ENCODE assay signal across 14 mouse cellular contexts in genomic region chr13:112871500-112872266, GRCm38 (mm10). TPM values are rescaled to one million over a fixed set of nuclear protein-coding genes. Genes with fewer than 3 reads are reported as not detected.
DNase-seq lines count a peak whose midpoint lies in the region; ATAC-seq and TF ChIP-seq lines count a peak whose summit lies in the region.
"Had no signal": no experiment of that assay in that cellular context is flagged by ENCODE, and none has a peak within 500 bp of the region (broad histone marks: within the 10 kb centered on the region; RNA-seq: fewer than 3 reads in every experiment).

No protein-coding gene starts in this region.

- TF ChIP-seq CTCF in liver, embryonic 14.5 days (IDR thresholded peaks at IDR 0.05; ENCODE audit: low read depth), result no peak

- H3K36me3 ChIP-seq in liver, embryonic 14.5 days (replicated peaks; ENCODE audit: control insufficient read depth, insufficient read depth, low read depth), result peaks cover 78% of the 10 kb centered on the region

- TF ChIP-seq EP300 in liver, embryonic 14.5 days (IDR thresholded peaks at IDR 0.05; ENCODE audit: low read depth), result peak; percentile 82

- H3K4me1 ChIP-seq in liver, embryonic 14.5 days (replicated peaks; ENCODE audit: control insufficient read depth in 2 of 2, insufficient read depth in 2 of 2, low read length in 1 of 2), result peaks cover 8 to 19% of the 10 kb centered on the region in 2 experiments
- H3K4me1 ChIP-seq: midbrain, embryonic 12.5 days had no signal

- H3K27me3 ChIP-seq in liver, embryonic 14.5 days (ENCODE audit: control insufficient read depth, insufficient read depth, low read length), result no peaks in the 10 kb centered on the region
- H3K27me3 ChIP-seq: midbrain, embryonic 12.5 days had no signal

- no peak overlapping the region for H3K4me2 ChIP-seq in liver, embryonic 14.5 days (ENCODE audit: low read depth)
- H3K4me2 ChIP-seq: midbrain, embryonic 12.5 days had no signal

- H3K27ac ChIP-seq in liver, embryonic 14.5 days, result no peak overlapping the region
- H3K27ac ChIP-seq: midbrain, embryonic 12.5 days had no signal

- H3K9ac ChIP-seq in liver, embryonic 14.5 days (replicated peaks), result no peak overlapping the region
- H3K9ac ChIP-seq: midbrain, embryonic 12.5 days had no signal

- WGBS in liver, embryonic 14.5 days (ENCODE audit: insufficient replicate concordance), result 37% methylated on average over 17 of the region's 17 CpGs

- no peaks in the 10 kb centered on the region for H3K9me3 ChIP-seq in liver, embryonic 14.5 days (ENCODE audit: control insufficient read depth, low read length)
- H3K9me3 ChIP-seq: midbrain, embryonic 12.5 days had no signal

- peak; percentile 66 for DNase-seq in adrenal gland, adult 2 months
- no peak for DNase-seq in adrenal gland, postnatal 4 days (ENCODE audit: low spot score in 2 of 2)
- peak; percentile 18 for DNase-seq in urinary bladder, postnatal 14 days (ENCODE audit: low spot score)
- DNase-seq in urinary bladder, adult 2 months (ENCODE audit: low spot score), result no peak
- DNase-seq in liver, embryonic 14.5 days (ENCODE audit: low read depth in 3 of 3, low spot score in 3 of 3), result peak in 1 of 3 experiments; percentile 20
- no peak for DNase-seq in spleen, postnatal 14 days (ENCODE audit: low spot score in 2 of 2)
- no peak for DNase-seq in thymus, postnatal 25 days
- DNase-seq: cerebellum, postnatal 14 days; heart, postnatal 14 days; lung, postnatal 14 days; right cerebral cortex, postnatal 14 days had no signal

- H3K4me3 ChIP-seq in liver, embryonic 14.5 days (ENCODE audit: insufficient read depth in 1 of 2, low read depth in 2 of 2, low read length in 2 of 2), result no peak overlapping the region
- H3K4me3 ChIP-seq: midbrain, embryonic 12.5 days had no signal

- peak; percentile 87 for ATAC-seq in liver, embryonic 14.5 days (ENCODE audit: insufficient read depth)
- no peak for ATAC-seq in inflammation-experienced regulatory T-cells, adult 6 months
- ATAC-seq: hindbrain, embryonic 16.5 days had no signal

RNA-seq across cellular contexts. Expression of gene Mtrex, which starts 55.5 kb away (rescaled TPM):
- total RNA-seq in adrenal gland, adult 2 months (2021), result 10 to 100 TPM; 41.2 to 46.2 TPM
- 1.3 and 1.4 TPM in 2 replicates for polyA plus RNA-seq in adrenal gland, adult 2 months (2012; rRNA removed)
- 10 to 100 TPM; 46.0 to 56.6 TPM for total RNA-seq in adrenal gland, postnatal 4 days (2021)
- polyA plus RNA-seq in urinary bladder, adult 2 months (2012; rRNA removed), result 35.2 and 36.1 TPM in 2 replicates
- polyA plus RNA-seq in liver, embryonic 14.5 days (2012; rRNA removed), result 10.4 and 18.6 TPM in 2 replicates
- 37.7 and 43.1 TPM in 2 replicates for polyA plus RNA-seq in liver, embryonic 14.5 days (2014; fragmentation: Nextera tagmentation; extraction: Ambion mirVana)
- 10 to 100 TPM; 55.7 to 77.3 (median 74.5) TPM for polyA plus RNA-seq in inflammation-experienced regulatory T-cells, adult 6 months (2017; shearing (Covaris generic))

RNA-seq across cellular contexts. Expression of gene Dhx29, which starts 55.6 kb away (rescaled TPM):
- total RNA-seq in adrenal gland, adult 2 months (2021), result 10 to 100 TPM; 17.7 to 19.4 TPM
- 1.1 and 1.4 TPM in 2 replicates for polyA plus RNA-seq in adrenal gland, adult 2 months (2012; rRNA removed)
- 10 to 100 TPM; 15.2 to 15.3 TPM for total RNA-seq in adrenal gland, postnatal 4 days (2021)
- 9.8 and 10.6 TPM in 2 replicates for polyA plus RNA-seq in urinary bladder, adult 2 months (2012; rRNA removed)
- polyA plus RNA-seq in liver, embryonic 14.5 days (2012; rRNA removed), result 2.1 and 3.9 TPM in 2 replicates
- polyA plus RNA-seq in liver, embryonic 14.5 days (2014; fragmentation: Nextera tagmentation; extraction: Ambion mirVana), result 6.3 and 6.6 TPM in 2 replicates
- 10 to 100 TPM in 2 of 3 experiments, 1 to 10 TPM in 1; 8.8 to 12.4 (median 10.9) TPM for polyA plus RNA-seq in inflammation-experienced regulatory T-cells, adult 6 months (2017; shearing (Covaris generic))

Comparison
In these comparisons a context has a peak if more than half of its experiments do, and no peak if none do; other contexts are left out.
1. DNase-seq: peak in adrenal gland, adult 2 months (single experiment) and urinary bladder, postnatal 14 days (single experiment); none in adrenal gland, postnatal 4 days (0 of 2), urinary bladder, adult 2 months (single experiment), spleen, postnatal 14 days (0 of 2) and thymus, postnatal 25 days (single experiment).